Mouse (Mus musculus) cerebellum, postnatal 4 days (tissue): Measurements from ENCODE around the gene Tmc6.
"Not testable (repeated sequence)": the region's sequence is repeated elsewhere in the genome, so short reads cannot be mapped to it uniquely, and the experiment has no call there.

Experiments
- DNase-seq, 2 experiments: peaks; one replicate each; pipeline ENCODE4 v3.0.0; 2022; ENCODE audit warnings: low spot score in 2 of 2, mixed read lengths in 1 of 2

Gene Tmc6

DNA sequence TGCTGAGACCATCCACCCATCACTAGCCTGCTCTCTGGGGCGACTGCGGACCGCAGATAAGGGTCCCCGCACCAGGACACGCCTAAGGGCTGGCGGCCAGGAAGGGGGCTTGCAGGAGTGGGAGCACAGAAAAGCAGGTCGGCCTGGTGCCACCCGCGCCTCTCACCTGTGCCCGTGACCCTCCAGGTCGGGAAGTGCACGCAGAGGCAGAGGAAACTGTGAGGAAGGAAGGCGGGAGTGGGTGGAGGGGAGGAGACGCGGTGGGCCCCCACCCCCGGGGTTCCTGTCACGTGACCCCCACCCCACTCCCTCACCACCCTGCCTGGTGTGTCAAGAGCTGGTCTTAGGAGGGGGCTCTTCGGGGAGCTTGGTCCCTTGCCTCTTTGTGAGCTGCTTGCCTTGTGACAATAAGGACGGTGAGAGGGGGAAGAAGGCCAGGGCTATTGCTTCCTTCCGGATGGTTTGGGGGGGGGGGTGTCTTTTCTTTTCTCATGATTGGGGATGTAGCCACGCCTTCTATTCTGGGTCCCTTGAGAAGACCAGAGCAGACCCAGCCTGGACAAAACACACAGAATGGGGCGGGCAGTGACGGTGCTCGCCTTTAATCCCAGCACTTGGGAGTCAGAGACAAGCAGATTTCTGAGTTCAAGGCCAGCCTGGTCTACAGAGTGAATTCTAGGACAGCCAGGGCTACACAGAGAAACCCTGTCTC, at the start of gene Tmc6, which contains the start of gene Tmc8:
Gene Tmc6, minus strand, starts transcription at position 206 of the 712 bp plus-strand sequence.
Gene Tmc8, plus strand, starts transcription at position 84 of the 712 bp plus-strand sequence.
- no peak for DNase-seq

DNA sequence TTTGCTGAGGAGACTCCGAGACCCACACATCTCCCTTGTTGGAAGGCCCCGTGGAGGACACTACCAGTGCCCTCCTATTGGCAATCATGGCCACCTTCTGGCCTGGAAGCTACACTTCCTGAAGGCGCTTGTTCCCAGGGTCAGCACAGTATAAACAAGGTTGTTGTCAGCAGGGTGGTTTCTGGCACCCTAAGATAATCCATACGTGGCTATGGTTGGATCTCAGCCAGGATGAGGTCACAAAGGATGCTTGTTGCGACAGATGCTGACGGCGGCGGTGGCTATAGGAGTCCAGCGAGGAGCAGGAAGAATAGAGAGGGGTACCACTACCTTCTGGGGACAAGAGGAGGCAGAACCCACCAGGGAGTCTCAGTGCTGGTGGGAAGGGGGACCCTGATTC, 48.4 kb upstream of the Tmc6 start:
- DNase-seq: no peak

DNA sequence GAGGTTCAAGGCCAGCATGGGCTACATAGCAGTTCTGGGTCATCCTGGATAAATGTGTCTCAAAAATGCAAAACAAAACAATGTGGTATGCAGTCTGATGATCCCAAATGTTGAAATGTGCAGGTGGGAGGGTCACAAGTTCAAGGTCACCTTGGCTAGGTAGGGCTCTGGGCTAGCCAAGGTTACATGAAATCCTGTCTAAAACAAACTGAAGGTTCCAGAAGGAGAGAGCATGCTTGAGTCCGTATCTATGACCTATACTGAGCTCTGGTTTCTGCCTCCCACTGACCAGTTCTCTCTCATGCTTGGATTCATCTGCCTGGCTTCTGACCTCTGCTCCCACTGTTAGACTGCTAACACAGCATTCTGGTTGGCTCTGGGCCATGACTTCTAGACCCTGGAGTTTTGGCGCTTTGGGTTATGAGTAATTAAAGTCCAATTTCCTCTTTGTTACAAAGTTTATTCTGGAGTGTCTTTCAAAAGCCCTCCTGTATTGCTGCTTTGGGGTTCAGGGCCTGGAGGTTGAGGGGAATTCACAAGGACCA, 47.7 kb upstream of the Tmc6 start:
- DNase-seq: no peak

DNA sequence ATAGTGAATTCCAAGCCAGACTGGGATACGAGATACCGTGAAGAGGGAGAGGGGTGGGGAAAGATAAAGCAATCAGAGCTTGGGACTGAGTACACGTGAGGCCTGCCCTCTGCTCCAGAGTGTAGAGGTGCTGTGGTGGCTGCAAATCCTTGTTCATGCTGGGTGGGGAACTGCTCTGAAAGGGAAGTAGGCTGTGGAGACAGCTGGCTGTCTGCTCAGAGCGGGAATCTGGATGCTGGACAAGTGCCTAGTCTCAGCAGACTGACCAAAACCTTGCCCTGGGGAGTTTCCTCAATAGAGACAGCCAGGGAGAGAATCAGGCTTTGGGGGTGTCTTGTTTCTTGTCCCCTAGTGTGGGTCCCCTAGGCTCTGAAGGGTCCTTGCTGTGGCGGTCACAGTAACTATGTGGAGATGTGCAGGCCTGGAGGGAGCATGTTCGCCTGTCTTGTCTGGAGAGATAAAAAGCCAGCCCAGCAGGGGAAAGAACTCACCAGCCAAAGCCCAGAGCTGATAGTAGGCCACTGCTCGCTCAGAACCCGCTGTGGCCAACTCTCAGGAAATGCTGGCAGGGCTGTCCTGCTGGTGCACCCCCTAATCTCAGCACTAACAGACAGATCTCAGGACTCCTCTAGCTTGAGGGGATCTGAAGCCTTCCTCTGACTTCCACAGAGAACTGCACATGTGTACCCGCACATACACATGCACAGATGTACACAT, 47.0 kb upstream of the Tmc6 start:
- DNase-seq: peak in 1 of 2 experiments; percentile 54

DNA sequence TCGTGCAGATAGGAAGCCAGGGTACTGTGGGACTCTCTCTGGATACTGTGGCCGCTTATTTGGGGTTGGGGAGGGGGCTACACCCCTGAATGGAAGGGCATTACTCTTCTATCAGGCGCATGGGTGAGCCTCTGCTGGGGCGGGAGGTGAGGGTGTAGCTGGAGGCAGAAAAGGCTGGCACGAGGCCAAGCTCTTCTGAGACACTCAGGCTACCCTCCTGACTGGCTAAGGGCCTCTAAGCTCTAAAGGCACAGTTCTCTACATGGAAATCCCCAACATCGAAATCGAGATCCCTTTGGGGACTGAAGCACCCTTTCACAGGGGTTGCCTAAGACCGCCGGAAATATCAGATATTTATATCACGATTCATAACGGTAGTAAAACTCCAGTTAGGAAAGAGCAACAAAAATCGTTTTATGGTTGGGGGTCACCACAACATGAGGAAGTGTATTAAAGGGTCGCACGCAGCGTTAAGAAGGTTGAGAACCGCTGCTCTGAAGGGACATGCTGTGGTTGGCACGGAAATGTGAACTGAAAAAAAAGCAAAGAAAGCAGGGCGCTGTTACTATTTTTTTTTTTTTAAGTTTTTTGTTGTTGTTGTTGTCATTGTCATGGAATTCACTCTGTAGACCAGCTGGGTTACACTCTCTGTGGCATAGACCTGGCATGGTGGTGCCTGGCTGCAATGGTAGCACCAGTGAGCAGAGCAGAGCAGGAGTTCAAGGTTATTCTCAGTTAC, 46.3 kb upstream of the Tmc6 start:
- no peak for DNase-seq

DNA sequence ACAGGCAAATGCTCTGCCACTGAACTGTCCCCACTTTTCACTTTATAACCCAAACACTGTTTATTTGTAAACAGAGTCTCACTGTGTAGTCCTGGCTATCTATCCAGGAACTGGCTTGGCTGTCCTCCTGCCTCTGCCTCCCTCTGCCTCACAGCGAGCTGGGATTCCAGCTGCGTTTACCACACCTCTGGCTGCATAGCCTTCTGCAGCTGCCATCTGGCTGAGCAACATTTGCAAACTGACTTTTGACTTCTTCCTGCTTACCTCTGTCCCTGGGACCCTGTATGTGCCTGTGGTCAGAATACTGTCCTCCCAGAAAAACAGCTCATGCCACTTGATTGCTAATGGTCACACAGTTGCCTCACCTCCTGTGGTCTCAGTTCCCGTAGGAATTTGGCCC, 45.4 kb upstream of the Tmc6 start:
- no peak for DNase-seq

DNA sequence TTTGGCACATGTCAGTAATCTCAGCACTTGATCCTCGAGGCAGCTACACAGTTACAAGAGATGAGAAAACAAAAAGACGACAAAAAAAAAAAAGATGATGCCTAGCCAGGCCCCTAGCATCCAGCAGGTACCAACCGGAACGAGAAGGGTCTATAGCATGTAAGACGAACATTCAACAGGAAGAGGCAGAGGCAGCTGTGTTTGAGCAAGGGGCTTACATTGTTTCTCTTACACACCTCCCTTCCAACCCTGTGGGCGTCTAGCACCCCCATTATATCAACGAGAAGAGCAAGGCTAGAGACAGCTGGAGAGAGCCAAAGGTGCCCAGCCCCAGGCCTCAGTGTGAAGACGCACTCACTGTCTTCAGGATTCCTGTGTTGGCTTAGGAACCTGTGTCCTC, 44.9 kb upstream of the Tmc6 start:
- no peak for DNase-seq

DNA sequence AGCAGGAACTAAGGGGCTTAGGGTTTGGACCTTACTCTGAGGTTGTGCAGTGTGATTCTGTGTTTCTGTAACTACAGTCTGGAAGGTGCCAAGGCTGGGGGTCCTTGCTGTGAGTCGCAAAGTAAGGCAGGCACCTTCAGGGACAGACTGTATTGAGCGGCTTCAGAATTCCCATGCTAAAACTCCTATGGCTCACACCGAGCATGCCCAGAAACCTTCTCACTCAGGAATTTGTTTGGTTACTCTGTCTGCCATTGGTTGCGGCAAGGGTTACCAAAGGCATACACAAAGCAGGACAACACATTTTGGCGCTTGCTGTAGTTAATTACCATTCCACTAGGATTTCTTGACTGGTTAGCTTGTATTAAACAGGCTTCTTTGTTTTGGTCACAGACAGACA, 44.2 kb upstream of the Tmc6 start:
- DNase-seq: no peak

DNA sequence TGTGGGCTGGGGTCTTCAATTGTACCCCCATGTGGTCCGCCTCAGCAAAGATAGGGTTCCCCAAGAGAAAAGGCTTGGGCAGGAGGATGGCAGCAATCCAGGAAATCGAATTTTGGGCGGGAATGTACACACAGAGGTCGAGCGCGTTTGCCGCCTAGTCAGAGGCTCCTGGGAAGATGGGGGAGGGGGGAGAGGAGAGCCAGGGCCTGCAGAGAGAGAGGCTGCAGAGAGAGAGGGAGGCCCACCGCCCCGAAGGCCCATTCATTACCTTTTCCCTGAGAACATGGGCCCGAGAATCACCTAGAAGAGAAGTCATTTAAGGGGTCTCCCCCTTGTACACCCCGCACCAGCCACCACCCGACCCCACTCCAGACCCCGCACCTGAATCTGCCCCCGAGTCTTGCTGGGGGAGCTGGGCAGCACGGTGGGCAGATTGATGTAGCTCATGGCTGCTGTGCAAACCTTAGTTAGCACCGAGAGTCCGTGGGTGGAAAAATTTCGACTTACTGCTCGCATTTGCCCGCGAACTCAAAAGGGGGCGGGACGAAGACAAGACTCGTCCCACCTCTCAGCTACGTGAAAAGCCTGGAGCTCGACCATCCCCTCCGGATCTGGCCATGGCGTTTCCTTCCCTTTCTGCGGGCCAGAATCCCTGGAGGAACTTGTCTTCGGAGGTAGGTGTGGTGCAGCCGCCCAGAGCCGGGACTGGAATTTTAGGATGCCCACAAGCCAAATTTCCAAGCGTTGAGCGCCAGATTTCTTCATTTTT, 43.5 kb upstream of the Tmc6 start, which contains the start of the genes Afmid and Tk1:
Gene Afmid, plus strand, starts transcription at position 592 of the 769 bp plus-strand sequence.
Gene Tk1, minus strand, starts transcription at position 760 of the 769 bp plus-strand sequence.
- DNase-seq: peak in 1 of 2 experiments; percentile 60

DNA sequence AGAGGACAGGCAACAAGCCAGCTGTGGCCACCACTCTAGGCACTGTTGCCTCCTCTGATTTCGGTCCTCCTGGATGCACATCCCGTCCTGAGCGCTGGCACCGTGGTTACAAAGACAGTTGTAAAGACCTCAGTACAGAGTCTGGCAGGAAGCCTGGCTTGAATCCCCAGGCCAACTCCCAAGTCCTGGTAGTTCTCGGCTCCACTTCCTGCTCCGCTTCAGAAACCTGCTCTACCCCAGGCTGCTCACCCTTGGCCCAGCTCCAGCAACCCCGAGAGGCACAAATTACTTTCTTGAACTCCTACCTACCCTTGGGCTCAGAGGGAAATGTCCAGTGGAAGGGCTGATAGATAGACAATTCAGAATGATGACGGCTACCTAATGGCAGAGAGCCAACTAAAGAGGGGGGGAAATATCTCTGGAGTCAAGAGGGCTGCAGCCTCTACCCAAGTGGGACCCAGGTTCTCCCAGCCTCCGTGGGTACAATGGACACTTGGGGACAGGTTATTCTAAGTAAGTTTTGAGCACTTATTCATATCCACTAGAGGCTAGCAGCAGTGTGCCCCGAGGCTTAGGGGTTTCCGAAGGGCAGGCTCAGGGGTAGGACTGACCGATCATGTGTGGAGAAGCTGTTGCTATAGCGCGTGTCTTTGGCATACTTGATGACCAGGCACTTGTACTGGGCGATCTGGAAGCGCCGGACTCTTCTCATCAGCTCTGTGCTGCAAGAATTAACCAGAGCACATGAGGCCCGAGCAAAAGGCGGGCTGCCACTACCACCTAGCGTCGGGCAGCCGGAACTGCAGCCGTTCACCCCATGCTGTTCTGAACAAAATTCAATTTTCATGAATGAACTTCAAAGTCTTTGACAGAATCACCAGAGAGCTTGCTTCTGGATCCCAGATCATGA, 42.3 kb upstream of the Tmc6 start:
- DNase-seq: peak; percentile 62 to 83

DNA sequence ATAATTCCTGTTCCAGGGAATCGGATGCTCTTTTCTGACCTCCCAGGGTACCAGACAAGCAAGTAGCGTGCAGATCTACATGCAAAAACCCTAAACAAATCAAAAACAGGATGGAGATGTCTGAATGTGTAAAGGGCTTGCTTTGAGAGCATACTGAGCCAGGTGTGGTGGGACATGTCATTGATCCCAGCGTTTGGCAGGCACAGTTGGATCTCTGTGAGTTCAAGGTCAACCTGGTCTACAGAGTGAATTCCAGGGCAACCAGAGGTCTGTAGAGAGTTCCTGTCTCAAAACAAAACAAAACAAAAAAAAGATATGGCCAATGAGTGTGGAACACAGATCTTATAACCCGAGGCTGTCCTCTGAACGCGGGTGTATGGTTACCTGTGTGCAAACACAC, 41.4 kb upstream of the Tmc6 start:
- no peak for DNase-seq

DNA sequence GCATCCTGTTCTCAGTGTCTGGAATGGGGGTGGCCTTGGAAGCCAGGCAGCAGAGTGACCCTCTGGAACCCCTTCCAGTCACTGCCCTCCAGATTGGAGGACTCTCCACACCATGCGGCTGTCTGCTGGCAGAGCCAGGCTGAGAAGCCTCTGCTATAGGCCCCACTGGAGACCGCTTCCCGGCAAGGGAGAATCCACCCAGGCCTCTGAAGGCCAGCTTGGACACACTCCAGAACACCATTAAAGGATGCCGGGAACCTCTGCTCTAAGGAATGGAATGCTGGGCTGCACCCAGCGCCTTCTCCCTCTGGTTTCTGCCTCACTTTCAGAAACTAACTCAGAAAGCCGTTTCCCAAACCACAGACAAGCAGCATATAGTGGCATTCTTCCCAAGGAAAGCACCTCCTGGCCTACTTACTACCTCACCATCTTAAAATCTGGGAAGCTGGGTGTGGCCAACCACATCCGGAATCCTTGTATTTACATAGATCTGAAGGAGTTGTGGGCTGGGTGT, 40.8 kb upstream of the Tmc6 start:
- no peak for DNase-seq

DNA sequence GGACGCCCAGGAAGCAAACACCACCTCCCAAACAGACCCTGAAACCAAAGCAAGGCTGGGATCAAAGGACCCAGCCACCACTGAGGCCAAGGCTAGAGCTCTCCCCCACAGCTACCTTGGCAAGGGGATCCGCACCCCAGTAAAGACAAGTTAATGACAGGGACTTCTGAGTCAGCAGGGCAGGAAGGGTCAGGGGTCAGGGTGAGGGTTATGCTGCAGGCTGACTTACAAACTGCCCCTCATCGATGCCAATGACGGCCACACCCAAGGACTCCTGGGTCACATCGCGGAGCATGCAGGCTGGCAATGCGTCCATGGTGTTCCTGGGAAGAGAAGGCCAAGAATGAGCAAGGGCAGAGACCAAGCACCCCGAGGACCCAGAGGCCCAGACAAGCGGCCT, 39.9 kb upstream of the Tmc6 start:
- no peak for DNase-seq

DNA sequence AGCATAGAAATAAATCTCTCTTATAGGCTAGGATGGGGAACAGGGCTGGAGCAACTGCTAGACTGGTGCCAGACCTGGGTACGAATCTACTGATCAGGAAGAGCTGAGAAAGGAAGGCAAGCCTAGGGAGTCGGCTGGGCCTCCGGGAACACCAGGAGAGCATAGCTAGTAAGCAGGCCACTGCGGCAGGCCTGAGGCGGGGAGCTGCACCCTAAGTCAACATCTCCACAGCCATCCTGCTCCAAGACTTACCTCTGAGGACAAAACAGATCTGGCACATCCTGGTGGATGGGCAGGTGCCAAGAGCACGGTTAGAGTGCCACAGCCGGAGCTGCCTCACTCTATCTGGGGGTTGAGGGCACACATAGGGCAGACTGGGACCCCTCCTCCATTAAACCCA, 38.2 kb upstream of the Tmc6 start:
- DNase-seq: no peak

DNA sequence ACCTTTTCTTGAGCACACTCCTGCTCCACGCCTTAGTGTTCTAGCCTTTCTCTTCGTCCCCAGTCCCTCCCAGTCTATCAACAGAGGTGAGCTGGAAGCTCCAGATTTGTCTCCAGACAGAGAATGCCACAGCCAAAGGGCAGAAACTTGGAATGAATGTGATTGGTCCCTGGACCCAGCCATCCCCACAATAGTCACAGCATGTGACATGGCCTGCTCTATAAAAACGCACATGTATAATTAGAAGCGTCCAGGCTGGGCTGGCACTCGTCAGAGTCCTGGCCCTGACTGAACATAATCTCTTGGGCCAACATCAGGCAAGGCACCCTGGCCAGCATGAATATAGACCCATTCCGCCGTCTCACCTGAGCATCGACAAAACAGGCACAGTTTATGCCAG, 37.1 kb upstream of the Tmc6 start:
- DNase-seq: no peak

DNA sequence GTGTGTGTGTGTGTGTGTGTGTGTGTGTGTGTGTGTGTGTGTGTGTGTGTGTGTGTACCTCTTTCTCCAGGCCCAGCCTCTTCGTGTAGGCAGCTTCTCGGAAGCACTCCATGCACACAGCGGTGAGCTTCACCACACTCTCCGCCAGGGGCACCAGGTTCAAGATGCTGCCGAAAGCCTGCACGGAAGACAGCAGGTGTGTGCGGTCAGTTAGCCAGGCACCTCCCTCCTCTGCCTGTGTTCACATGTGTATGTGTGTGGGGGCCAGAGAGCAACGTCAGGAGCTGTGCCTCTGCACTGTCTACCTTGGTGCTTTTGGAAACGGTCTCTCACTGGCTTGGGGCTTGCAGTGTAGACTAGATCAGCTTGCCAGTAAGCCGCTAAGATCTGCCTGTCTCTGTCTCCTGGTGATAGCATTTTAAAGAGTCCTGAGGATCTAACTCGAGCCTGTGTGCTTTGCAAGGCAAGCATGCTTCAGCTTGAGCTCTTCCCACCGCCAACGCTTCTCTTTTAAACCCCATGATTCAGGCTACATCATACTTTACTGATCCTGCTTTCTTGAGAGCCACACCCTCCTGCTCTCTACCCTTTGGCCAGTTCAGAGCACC, 34.5 kb upstream of the Tmc6 start:
- no peak for DNase-seq

DNA sequence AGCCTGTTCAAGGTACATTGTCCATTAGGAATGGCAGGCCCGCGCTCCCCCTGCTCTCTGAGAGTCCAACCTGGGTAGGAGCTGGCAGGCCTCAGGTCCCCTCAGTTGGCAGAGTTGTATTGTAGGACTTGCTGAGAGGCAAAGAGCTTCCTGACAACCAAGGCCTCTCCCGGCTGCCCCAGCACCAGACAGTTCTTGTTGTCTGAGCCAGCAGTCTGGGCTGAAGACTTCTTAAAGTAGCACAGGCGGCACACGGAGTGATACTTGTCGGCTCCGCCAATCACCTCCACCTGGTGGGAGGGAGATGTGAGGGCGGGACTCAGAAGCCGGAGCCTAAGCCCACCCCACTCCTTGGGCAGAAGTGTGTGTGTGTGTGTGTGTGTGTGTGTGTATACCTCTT, 33.9 kb upstream of the Tmc6 start:
- DNase-seq: not testable (repeated sequence)

DNA sequence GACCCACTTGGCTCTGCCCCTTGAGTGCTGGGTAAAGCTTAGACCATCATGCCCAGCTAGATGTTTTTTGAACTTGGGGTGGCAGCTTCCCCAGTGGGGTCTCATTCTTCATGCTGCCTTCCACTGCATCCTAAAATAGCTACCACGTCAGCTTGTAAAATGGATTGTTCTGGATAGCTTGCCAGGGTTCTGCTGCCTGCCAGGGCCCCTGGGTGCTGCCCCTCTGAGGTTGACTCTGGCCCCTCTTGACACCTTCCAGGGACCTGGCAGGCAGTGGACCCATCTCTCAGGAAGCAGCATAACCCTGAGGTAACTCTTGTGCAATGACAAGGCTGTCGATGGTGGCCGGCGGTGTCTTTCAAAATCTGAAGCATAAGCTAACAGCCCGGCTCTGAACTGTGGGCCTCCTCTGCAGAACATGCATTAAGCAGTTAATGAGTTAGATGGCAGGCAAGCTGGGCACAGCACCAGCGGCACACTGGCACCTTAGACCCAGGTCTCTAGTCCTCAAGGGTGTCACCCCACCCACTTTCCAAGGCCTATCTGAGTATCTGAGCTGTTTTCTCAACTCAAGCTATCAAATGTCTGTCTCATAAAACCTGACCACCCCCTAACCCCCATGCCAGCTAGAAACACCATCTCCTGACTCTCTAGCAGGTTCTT, 32.8 kb upstream of the Tmc6 start:
- no peak for DNase-seq

DNA sequence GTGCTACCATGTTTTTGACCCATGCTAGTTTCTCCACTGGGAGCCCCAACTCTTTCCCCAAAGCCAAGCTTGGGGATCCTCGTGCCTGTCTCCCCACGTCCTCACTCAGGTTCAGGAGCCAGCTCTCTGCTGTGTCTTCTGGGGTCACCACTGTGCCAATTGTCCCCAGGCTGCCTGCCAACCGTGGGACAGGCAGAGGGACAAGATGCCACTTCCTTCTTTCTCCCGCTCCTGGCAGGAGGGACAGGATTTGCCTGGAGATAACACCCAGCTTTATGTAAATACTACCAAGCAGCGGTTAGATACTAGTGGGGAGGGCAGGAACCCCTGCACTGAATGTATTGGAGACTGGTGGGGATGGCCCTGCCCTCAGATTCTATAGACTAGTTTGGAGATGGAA, 31.9 kb upstream of the Tmc6 start:
- no peak for DNase-seq
